Mouse (Mus musculus) ES-E14 (cell line): Measurements from ENCODE around the gene Proser2.
"Not testable (repeated sequence)": the region's sequence is repeated elsewhere in the genome, so short reads cannot be mapped to it uniquely, and the experiment has no call there.

ENCODE experiments used
- CHD2 ChIP-seq: IDR thresholded peaks from 2 replicates; pipeline ENCODE4 v1.6.1; 2014; ENCODE audit warnings: mild to moderate bottlenecking, low read depth, low read length, inconsistent platforms
- HCFC1 ChIP-seq: IDR thresholded peaks from 2 replicates; pipeline ENCODE4 v1.6.1; 2012; ENCODE audit warnings: low read length, inconsistent platforms, borderline replicate concordance; ENCODE audit not compliant: insufficient read depth
- MAFK ChIP-seq: IDR thresholded peaks from 2 replicates; pipeline ENCODE4 v1.6.1; 2014; ENCODE audit warnings: mild to moderate bottlenecking, low read depth, low read length, inconsistent platforms; ENCODE audit not compliant: insufficient read depth
- ZNF384 ChIP-seq: IDR thresholded peaks from 2 replicates; pipeline ENCODE4 v1.6.1; 2012; ENCODE audit warnings: low read depth, low read length, inconsistent platforms

GRCm38 (mm10) chr2:6089941-6090340 lies 40.1 kb downstream of the Proser2 start:
- TF ChIP-seq HCFC1, MAFK, ZNF384, CHD2: not testable (repeated sequence)
